Mouse (Mus musculus): Measurements from ENCODE around the gene Vezt.

Gene Vezt

GRCm38 (mm10) chr10:93909015-93909414 is 126.6 kb downstream of the Vezt start:
- no peak for DNase-seq

DNA sequence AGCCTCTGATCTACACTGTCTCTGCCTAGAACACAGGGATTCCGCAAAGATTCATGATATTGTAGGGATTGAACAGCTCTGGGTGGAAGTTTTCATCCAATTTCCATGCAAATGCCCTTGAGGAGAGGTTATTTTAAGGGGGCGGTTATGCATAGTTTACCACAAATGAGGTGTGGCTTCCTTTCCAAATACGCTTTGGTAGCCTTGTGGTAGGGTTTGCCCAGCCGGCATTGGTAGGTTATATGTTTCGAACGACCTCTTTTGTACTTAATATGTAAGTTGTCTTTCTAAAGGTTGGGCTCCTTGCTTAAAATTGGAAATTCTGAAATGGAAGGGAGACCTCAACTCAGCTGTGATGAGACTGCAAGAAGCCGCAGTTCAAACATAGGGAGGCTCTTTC is 127.1 kb downstream of the Vezt start:
- DNase-seq, result no peak

DNA sequence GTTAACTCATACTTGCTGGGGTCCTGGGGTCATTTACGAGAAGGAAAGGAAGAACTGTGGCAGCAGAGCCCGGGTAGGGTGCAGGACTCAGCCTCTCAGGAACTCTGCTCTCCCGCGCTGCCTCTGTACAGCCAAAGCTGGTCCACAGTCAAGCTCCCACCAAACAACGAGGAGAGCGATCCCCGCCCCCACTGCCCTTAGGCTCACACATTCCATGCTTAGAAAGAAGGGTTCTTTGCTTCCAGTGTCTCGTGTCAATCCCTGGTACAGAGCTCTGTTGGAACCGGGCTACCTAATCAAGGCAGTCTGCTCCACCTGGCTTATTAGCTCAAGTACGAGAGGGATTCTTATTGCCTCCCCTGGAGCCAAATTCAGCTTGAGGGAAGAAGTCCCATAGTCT is 128.2 kb downstream of the Vezt start:
- no peak for DNase-seq

DNA sequence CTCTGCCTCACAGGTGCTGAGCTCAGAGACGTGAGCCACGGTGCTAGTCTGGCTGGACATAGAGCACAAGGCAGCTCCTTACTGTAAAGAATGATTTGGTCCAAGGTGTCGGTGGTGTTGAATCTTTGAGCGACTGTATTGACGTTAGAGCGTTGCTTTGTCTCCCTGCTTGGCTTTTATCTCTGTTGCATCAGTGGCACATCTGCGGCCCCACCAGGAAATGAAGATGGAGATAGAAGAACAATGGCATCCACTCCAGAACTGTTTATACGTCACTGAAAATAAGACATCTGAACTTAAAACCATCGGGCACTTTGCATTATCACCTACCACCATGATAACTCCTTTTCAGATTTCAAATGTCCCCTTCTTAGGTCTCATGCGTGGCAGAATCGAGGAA is 135.7 kb downstream of the Vezt start:
- DNase-seq, result no peak

GRCm38 (mm10) chr10:93899303-93899702 is 136.3 kb downstream of the Vezt start:
- DNase-seq, result no peak

DNA sequence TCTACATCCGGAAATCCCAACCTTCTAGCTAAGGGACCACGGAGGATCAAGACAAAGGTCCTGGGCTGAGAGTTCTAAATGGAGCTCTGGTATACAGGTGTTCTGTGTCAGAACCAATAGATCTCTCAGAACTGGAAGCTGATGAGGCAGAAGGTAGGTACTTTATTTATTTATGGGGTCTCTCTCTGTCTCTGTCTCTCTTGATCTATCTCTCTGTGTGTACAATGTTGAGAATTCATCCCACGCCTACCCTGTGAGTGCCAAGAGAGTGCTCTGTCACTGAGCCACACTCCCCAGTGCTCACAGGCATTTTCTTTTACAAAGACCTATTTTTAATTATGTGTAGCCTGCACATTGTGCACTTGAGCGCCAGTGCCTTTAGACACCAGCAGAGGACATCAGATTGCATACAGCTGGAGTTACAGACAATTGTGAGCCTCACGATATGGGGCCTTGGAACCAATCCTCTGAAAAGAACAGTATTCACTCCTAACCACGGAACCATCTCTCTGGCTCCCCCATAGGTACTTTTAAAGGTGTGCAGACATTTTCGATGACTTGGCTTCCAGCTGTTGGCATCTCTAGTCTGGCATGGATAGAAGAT is 138.5 kb downstream of the Vezt start, which contains the start of gene Metap2:
Gene Metap2 (minus strand): TSS at position 51 of the 604 bp plus-strand sequence.
- no peak for DNase-seq

DNA sequence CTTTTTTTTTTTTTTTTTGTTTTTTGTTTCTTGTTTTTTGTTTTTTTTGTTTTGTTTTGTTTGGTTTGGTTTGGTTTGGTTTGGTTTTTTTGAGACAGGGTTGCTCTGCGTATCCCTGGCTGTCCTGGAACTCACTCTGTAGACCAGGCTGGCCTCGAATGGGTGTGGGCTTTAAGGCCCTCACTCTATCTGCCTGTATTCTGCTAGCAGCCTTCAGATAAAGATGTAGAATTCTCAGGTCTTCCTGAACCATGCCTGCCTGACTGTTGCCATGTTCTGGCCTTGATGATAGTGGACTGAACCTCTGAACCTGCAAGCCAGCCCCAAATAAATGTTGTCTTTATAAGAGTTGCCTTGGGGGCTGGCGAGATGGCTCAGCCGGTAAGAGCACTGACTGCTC is 143.1 kb downstream of the Vezt start:
- DNase-seq, result no peak

- no peak for DNase-seq
These were observed 144.6 kb downstream of the Vezt start for GRCm38 (mm10) chr10:93891031-93891430.

GRCm38 (mm10) chr10:93890565-93890964 is 145.1 kb downstream of the Vezt start:
- no peak for DNase-seq

DNA sequence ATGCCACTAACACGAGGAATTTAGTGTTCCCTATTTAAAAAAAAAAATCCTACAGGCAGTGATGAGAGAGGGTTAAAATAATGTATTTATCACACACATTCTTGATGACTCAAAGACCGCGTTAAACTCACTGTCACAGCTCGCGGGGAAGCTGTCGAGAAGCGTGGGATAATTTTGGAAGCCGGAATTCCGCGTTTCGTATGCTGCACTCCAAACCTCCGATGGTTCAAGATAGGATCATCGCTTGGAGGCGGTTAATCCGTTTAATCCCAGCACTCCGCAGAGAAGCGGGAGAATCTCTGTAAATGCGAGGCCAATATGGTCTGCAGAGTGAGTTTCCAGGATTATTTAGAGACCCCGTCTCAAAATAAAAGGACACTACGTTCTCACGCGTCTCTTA is 145.6 kb downstream of the Vezt start:
- no peak for DNase-seq

DNA sequence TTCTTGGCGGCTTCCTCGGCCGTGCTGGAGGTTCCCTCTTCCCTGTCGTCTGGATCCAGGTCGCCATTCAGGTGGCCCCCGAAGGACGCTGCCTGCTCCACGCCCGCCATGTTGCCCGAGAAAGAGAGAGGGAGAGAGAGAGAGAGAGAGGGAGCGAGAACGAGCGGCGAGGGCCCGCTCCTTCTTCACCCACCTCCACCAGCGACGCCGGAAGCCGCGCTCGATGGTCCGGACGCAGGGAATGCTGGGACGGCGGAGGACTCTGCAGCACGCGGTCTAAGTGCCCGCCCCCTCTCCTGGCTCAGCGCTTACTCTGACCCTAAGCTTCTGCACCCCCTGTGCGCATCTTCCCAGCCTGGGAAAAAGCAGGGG is 146.1 kb downstream of the Vezt start:
- peak; percentile 90 to 95 for DNase-seq

Data from cerebellum, postnatal 25 days (tissue).